In the genomic region with DNA sequence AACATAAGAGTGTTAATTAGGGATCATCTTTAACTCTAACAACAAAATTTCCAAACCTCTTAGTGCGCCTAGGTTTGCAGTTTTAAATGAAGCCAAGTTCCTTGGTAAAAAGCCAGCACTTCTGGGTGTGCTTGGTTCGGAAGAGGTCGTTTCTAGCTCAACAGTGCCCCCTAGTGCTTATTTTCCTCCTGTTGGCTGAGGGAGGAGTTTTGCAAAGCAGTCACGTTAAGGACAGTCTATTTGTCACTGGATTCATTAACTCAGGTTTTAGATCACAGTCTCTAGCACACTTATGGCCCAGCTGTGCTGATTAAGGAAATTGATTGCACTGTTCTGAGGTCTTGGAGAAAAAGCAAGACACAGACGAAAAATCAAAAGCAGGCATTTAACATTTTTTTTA, we compare ENCODE assay signal across 8 mouse cellular contexts. TPM values are rescaled to one million over a fixed set of nuclear protein-coding genes. Genes with fewer than 3 reads are reported as not detected.
DNase-seq lines count a peak whose midpoint lies in the region.

No protein-coding gene starts in this region.

- DNase-seq in Muller cell, postnatal 12 days (ENCODE audit: inconsistent ontology term), result peak; percentile 73
- DNase-seq in c-Kit-negative CD71-positive TER-119-positive erythroid progenitor cells, embryonic 14.5 days (ENCODE audit: low read depth, low spot score), result peak; percentile 54
- peak; percentile 57 for DNase-seq in fat pad, adult 2 months (ENCODE audit: extremely low read depth, low read depth, low spot score)
- peak; percentile 79 to 85 for DNase-seq in heart, postnatal 36 days
- peak; percentile 79 to 85 for DNase-seq in kidney, postnatal 4 days
- peak; percentile 76 to 88 for DNase-seq in lung, adult 18-20 months
- DNase-seq in ovary, postnatal 36 days (ENCODE audit: low spot score), result peak; percentile 57
- DNase-seq in urinary bladder, postnatal 36 days (ENCODE audit: low spot score in 2 of 2), result peak; percentile 54 to 75

- intact Hi-C loops in heart, postnatal 36 days (cut with DNase I), result loop anchor here (1.0 to 5.0 kb wide), 5 partner anchors 57 to 636 kb away; no protein-coding TSS in a partner anchor

RNA-seq across cellular contexts. Expression of gene Prickle1, which starts 19.8 kb away (rescaled TPM):
- total RNA-seq in heart, postnatal 36 days (2021), result 10 to 100 TPM; 17.2 to 18.7 TPM

Comparison
In these comparisons a context has a peak if more than half of its experiments do, and no peak if none do; other contexts are left out.
1. Peak in every context shown above with its lines: DNase-seq.